Mouse (Mus musculus): ENCODE measurements around the gene Rbms3. TPM values are rescaled to one million over a fixed set of nuclear protein-coding genes. Genes with fewer than 3 reads are reported as not detected.

Gene Rbms3
- polyA plus RNA-seq, 1 experiment from 2014 or later, result 41.2 TPM

- H3K4me1 ChIP-seq (ENCODE audit: control insufficient read depth, insufficient read depth, low read length), result 0 out of 2 replicates have a peak, but pooled peaks cover 9% of the 10 kb centered on the region
- WGBS (ENCODE audit: insufficient replicate concordance), result 69% methylated on average over 8 of the region's 8 CpGs
- no peaks in the 10 kb centered on the region for H3K9me3 ChIP-seq (replicated peaks; ENCODE audit: control insufficient read depth, low read length)
- no peak overlapping the region for H3K27ac ChIP-seq (ENCODE audit: low read depth, low read length)
- H3K4me2 ChIP-seq, result no peak overlapping the region
- no peak for ATAC-seq (replicated peaks; ENCODE audit: insufficient number of reproducible peaks, low FRiP score, low TSS enrichment)
- no peak overlapping the region for H3K9ac ChIP-seq (ENCODE audit: low read depth, low read length)
- no peaks in the 10 kb centered on the region for H3K27me3 ChIP-seq (ENCODE audit: control insufficient read depth, insufficient read depth, low read length)
- no peak overlapping the region for H3K4me3 ChIP-seq (ENCODE audit: low read depth, low read length)
- no peaks in the 10 kb centered on the region for H3K36me3 ChIP-seq (ENCODE audit: control insufficient read depth, insufficient read depth, low read length)
These were observed 502.9 kb downstream of the Rbms3 start for GRCm38 (mm10) chr9:117126816-117127215.

DNA sequence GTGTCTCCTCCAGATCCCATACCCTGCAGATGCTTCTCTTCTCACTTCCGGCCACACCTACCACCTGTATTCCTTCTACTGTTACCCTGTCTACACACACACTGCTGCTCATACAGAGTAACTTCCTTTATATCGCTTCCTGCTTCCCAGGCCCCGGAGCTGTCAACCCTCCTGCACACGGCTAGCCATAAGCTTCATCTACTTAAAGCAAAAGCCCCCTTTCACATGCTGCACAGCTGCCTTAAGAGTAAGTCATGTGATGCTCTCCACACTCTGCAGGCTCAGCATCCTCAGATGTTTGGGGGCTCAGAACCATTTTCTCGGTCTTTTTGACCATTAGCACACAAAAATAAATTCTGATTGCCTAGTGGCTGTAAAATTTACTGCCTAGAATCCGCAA is 503.9 kb downstream of the Rbms3 start:
- no peak for ATAC-seq (replicated peaks; ENCODE audit: insufficient number of reproducible peaks, low FRiP score, low TSS enrichment)
- WGBS (ENCODE audit: insufficient replicate concordance), result 73% methylated on average over 6 of the region's 6 CpGs
- Histone ChIP-seq H3K27me3 (ENCODE audit: control insufficient read depth, insufficient read depth, low read length) (no peaks in the 10 kb centered on the region), H3K4me3 (ENCODE audit: low read depth, low read length) (no peak overlapping the region), H3K36me3 (ENCODE audit: control insufficient read depth, insufficient read depth, low read length) (no peaks in the 10 kb centered on the region), H3K9me3 (replicated peaks; ENCODE audit: control insufficient read depth, low read length) (no peaks in the 10 kb centered on the region), H3K9ac (ENCODE audit: low read depth, low read length) (no peak overlapping the region), H3K4me1 (ENCODE audit: control insufficient read depth, insufficient read depth, low read length) (peaks cover 13% of the 10 kb centered on the region), H3K27ac (ENCODE audit: low read depth, low read length) (no peak overlapping the region), H3K4me2 (no peak overlapping the region)

- Histone ChIP-seq H3K9me3 (replicated peaks; ENCODE audit: control insufficient read depth, low read length) (no peaks in the 10 kb centered on the region), H3K36me3 (ENCODE audit: control insufficient read depth, insufficient read depth, low read length) (no peaks in the 10 kb centered on the region), H3K4me2 (no peak overlapping the region), H3K27me3 (ENCODE audit: control insufficient read depth, insufficient read depth, low read length) (no peaks in the 10 kb centered on the region), H3K9ac (ENCODE audit: low read depth, low read length) (no peak overlapping the region), H3K4me3 (ENCODE audit: low read depth, low read length) (no peak overlapping the region), H3K4me1 (ENCODE audit: control insufficient read depth, insufficient read depth, low read length) (peaks cover 9% of the 10 kb centered on the region), H3K27ac (ENCODE audit: low read depth, low read length) (no peak overlapping the region)
- WGBS (ENCODE audit: insufficient replicate concordance), result 51% methylated on average over 6 of the region's 6 CpGs
- no peak for ATAC-seq (replicated peaks; ENCODE audit: insufficient number of reproducible peaks, low FRiP score, low TSS enrichment)
These were observed 508.1 kb downstream of the Rbms3 start for GRCm38 (mm10) chr9:117121572-117121971.

DNA sequence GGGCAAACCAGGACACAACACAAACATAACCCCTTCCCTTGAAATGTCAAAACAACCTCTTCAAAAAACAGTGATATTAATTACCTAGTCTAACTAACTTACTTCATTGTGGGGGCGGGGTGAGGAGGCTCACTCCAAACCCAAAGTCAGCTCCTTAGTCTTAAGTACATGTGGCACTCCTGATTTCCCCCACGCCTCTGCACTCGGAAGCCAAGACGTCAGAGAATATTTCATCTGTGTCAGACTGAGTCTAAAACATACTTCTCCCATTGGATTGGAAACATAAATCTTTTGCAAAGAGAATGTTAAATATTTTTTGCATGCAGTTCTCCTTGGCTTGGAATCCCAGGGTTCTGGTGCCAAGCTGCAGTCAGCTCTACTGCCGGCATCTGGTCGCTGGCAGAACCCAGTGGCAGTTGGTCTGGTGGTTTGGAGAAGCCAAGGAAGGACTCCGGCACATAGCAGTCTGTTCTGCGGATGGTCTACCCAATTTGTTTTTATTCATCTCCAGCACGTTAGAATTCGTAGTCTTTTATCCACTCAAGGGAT is 512.5 kb downstream of the Rbms3 start:
- no peaks in the 10 kb centered on the region for H3K36me3 ChIP-seq (ENCODE audit: control insufficient read depth, insufficient read depth, low read length)
- no peaks in the 10 kb centered on the region for H3K9me3 ChIP-seq (replicated peaks; ENCODE audit: control insufficient read depth, low read length)
- no peak overlapping the region for H3K27ac ChIP-seq (ENCODE audit: low read depth, low read length)
- H3K4me3 ChIP-seq (ENCODE audit: low read depth, low read length), result no peak overlapping the region
- 87% methylated on average over 10 of the region's 10 CpGs for WGBS (ENCODE audit: insufficient replicate concordance)
- H3K9ac ChIP-seq (ENCODE audit: low read depth, low read length), result no peak overlapping the region
- H3K4me2 ChIP-seq, result no peak overlapping the region
- peaks cover 10% of the 10 kb centered on the region for H3K4me1 ChIP-seq (ENCODE audit: control insufficient read depth, insufficient read depth, low read length)
- no peak for ATAC-seq (replicated peaks; ENCODE audit: insufficient number of reproducible peaks, low FRiP score, low TSS enrichment)
- H3K27me3 ChIP-seq (ENCODE audit: control insufficient read depth, insufficient read depth, low read length), result no peaks in the 10 kb centered on the region

- Histone ChIP-seq H3K4me3 (ENCODE audit: low read depth, low read length) (no peak overlapping the region), H3K27me3 (ENCODE audit: control insufficient read depth, insufficient read depth, low read length) (no peaks in the 10 kb centered on the region), H3K4me2 (no peak overlapping the region), H3K27ac (ENCODE audit: low read depth, low read length) (0 out of 2 replicates have a peak overlapping the region, but pooled peaks have one; percentile 35), H3K9me3 (replicated peaks; ENCODE audit: control insufficient read depth, low read length) (no peaks in the 10 kb centered on the region), H3K4me1 (ENCODE audit: control insufficient read depth, insufficient read depth, low read length) (peaks cover 3% of the 10 kb centered on the region; the same call in 1 of the 2 replicates), H3K9ac (ENCODE audit: low read depth, low read length) (no peak overlapping the region), H3K36me3 (ENCODE audit: control insufficient read depth, insufficient read depth, low read length) (no peaks in the 10 kb centered on the region; the same call in 1 of the 2 replicates)
- ATAC-seq (replicated peaks; ENCODE audit: insufficient number of reproducible peaks, low FRiP score, low TSS enrichment), result no peak
- WGBS (ENCODE audit: insufficient replicate concordance), result 61% methylated on average over 2 of the region's 2 CpGs
These were observed 514.1 kb downstream of the Rbms3 start for GRCm38 (mm10) chr9:117115609-117116008.

GRCm38 (mm10) chr9:117113592-117113991 is 516.1 kb downstream of the Rbms3 start:
- H3K27ac ChIP-seq (ENCODE audit: low read depth, low read length), result no peak overlapping the region

DNA sequence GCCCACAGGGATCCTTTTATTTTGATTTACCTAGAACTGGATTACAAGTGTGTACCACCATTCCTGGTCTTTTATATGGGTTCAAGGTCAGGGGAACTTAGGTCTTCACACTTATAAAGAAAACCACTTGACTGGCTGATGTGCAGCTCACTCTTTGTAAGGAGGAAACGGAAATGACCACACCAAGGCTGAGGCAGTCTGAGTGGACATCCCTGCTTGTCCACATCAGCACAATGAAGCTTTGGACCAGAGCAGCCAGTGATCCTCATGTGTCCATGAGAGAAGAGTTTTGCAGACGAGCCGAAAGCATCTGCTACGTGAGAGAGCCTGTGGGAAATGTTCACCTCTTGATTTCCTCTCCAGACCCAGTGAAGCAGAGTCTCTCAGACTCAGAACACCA is 521.8 kb downstream of the Rbms3 start:
- no peaks in the 10 kb centered on the region for H3K9me3 ChIP-seq (replicated peaks; ENCODE audit: control insufficient read depth, low read length)
- H3K27ac ChIP-seq (ENCODE audit: low read depth, low read length), result no peak overlapping the region
- WGBS (ENCODE audit: insufficient replicate concordance), result 83% methylated on average over 4 of the region's 4 CpGs
- H3K4me1 ChIP-seq (ENCODE audit: control insufficient read depth, insufficient read depth, low read length), result peaks cover 12% of the 10 kb centered on the region
- H3K36me3 ChIP-seq (ENCODE audit: control insufficient read depth, insufficient read depth, low read length), result no peaks in the 10 kb centered on the region; the same call in 1 of the 2 replicates
- ATAC-seq (replicated peaks; ENCODE audit: insufficient number of reproducible peaks, low FRiP score, low TSS enrichment), result no peak
- no peak overlapping the region for H3K9ac ChIP-seq (ENCODE audit: low read depth, low read length)
- H3K4me3 ChIP-seq (ENCODE audit: low read depth, low read length), result no peak overlapping the region
- H3K27me3 ChIP-seq (ENCODE audit: control insufficient read depth, insufficient read depth, low read length), result no peaks in the 10 kb centered on the region
- H3K4me2 ChIP-seq, result no peak overlapping the region

More at GRCm38 (mm10) chr9:117113592-117113991, 516.1 kb downstream of the Rbms3 start:
- Histone ChIP-seq H3K27me3 (ENCODE audit: control insufficient read depth, insufficient read depth, low read length) (no peaks in the 10 kb centered on the region), H3K9ac (ENCODE audit: low read depth, low read length) (no peak overlapping the region), H3K4me3 (ENCODE audit: low read depth, low read length) (no peak overlapping the region), H3K4me1 (ENCODE audit: control insufficient read depth, insufficient read depth, low read length) (peaks cover 3% of the 10 kb centered on the region), H3K36me3 (ENCODE audit: control insufficient read depth, insufficient read depth, low read length) (no peaks in the 10 kb centered on the region; the same call in 1 of the 2 replicates), H3K4me2 (no peak overlapping the region), H3K9me3 (replicated peaks; ENCODE audit: control insufficient read depth, low read length) (no peaks in the 10 kb centered on the region)
- 36% methylated on average over 2 of the region's 2 CpGs for WGBS (ENCODE audit: insufficient replicate concordance)
- ATAC-seq (replicated peaks; ENCODE audit: insufficient number of reproducible peaks, low FRiP score, low TSS enrichment), result no peak

DNA sequence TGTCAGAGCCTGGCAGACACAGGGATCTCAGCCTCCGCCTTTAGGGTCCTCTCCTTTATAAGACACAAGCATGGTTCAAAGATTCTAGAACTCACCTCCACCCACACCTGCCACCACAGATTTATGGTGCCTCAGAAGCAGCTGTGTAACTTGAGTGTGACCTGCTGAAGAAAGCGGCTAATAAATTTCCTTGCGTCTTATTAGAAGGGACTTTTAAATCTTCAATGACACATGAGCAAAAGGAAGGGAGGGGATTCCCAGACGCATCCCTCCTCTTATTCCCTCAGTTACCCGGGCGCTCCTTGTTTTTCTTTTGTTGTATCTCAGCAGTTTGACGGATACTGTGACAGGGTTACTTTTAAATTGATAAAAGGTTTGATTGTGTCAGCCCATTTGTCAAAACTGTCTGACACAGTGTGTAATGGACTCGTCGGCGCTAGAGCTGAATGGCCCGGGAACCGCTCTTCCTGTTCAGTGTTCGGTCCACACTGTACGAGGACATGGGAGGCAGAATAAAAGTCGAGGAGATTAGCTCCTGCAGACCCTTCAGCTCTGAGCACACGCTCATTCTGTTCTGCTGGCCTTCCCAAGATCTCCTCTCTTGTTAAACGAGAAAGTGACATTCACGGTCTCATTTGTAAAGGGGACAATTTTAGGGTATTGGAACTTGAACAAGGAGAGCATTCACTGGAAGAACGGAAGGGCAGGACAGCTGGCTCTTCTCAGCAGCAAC is 527.3 kb downstream of the Rbms3 start:
- Histone ChIP-seq H3K9me3 (replicated peaks; ENCODE audit: control insufficient read depth, low read length) (no peaks in the 10 kb centered on the region), H3K4me1 (ENCODE audit: control insufficient read depth, insufficient read depth, low read length) (peaks cover 16% of the 10 kb centered on the region), H3K4me3 (ENCODE audit: low read depth, low read length) (no peak overlapping the region), H3K36me3 (ENCODE audit: control insufficient read depth, insufficient read depth, low read length) (no peaks in the 10 kb centered on the region), H3K27me3 (ENCODE audit: control insufficient read depth, insufficient read depth, low read length) (no peaks in the 10 kb centered on the region), H3K27ac (ENCODE audit: low read depth, low read length) (no peak overlapping the region), H3K9ac (ENCODE audit: low read depth, low read length) (no peak overlapping the region), H3K4me2 (no peak overlapping the region)
- ATAC-seq (replicated peaks; ENCODE audit: insufficient number of reproducible peaks, low FRiP score, low TSS enrichment), result no peak
- 57% methylated on average over 19 of the region's 19 CpGs for WGBS (ENCODE audit: insufficient replicate concordance)

DNA sequence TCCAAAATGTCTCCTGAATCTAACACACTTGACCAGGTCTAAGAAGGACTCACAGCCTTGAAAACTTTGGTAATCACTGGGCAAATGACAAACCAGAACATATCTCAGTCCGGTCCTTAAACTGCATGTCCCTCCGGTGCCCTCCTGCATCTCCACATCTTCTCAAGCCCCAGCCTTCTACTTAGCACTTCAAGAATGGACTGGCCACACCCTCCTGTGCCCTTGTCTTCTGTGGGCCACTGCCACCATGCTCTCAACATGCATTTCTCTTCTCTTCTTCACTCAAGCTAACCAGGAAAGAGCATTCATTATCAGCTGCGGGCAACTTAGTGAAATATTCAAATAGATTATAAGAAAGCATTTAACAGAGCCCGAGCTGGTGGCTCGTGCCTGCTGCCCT is 529.5 kb downstream of the Rbms3 start:
- peaks cover 16% of the 10 kb centered on the region for H3K4me1 ChIP-seq (ENCODE audit: control insufficient read depth, insufficient read depth, low read length)
- no peak overlapping the region for H3K27ac ChIP-seq (ENCODE audit: low read depth, low read length)
- H3K36me3 ChIP-seq (ENCODE audit: control insufficient read depth, insufficient read depth, low read length), result no peaks in the 10 kb centered on the region
- no peak for ATAC-seq (replicated peaks; ENCODE audit: insufficient number of reproducible peaks, low FRiP score, low TSS enrichment)
- no peaks in the 10 kb centered on the region for H3K27me3 ChIP-seq (ENCODE audit: control insufficient read depth, insufficient read depth, low read length)
- no peak overlapping the region for H3K4me2 ChIP-seq
- 87% methylated on average over 5 of the region's 5 CpGs for WGBS (ENCODE audit: insufficient replicate concordance)
- no peak overlapping the region for H3K4me3 ChIP-seq (ENCODE audit: low read depth, low read length)
- no peak overlapping the region for H3K9ac ChIP-seq (ENCODE audit: low read depth, low read length)
- H3K9me3 ChIP-seq (replicated peaks; ENCODE audit: control insufficient read depth, low read length), result no peaks in the 10 kb centered on the region

Measured in heart, embryonic 11.5 days (tissue).